Mouse (Mus musculus): ENCODE measurements around the gene 6430571L13Rik. TPM values are rescaled to one million over a fixed set of nuclear protein-coding genes. Genes with fewer than 3 reads are reported as not detected.

Gene 6430571L13Rik
- total and polyA plus RNA-seq, 3 experiments = 0.09 to 0.72 (median 0.11) TPM

DNA sequence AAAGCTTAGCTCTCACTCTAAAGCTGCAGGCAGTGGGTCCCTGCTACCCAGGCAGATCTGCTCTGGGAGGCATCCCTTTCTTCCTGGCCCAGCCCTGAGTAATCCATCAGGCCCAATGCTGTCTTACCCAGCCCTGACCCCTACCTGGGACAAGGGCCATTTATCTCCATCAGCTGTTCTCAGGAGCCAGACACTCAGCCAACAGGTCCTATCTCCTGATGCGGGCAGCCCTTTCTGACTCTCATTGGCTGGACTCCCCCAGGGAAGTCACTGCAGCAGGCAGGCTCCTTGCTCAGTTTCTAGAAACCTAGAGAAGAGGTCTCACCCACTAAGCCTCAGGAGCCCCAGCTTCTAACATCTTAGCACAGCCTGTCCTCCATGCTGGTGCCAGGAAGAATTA lies 27.9 kb downstream of the 6430571L13Rik start:
- no peak for DNase-seq (ENCODE audit: extremely low read depth)
- H3K27ac ChIP-seq (ENCODE audit: insufficient read depth, low read depth) = no peak overlapping the region
- no peak overlapping the region for H3K9ac ChIP-seq (ENCODE audit: insufficient read depth, low read depth)
- H3K27me3 ChIP-seq (replicated peaks) = peaks cover 46% of the 10 kb centered on the region
- H3K4me2 ChIP-seq (ENCODE audit: insufficient read depth, low read depth, poor library complexity, severe bottlenecking) = no peak overlapping the region
- H3K4me1 ChIP-seq (ENCODE audit: control insufficient read depth in 1 of 2, insufficient read depth in 2 of 2) = peaks cover 8 to 23% of the 10 kb centered on the region in 2 experiments
- dilution Hi-C loops (cut with MboI; ENCODE audit: extremely low pct_ligation_motif_present, extremely low pct_unique_long_range_greater_than_20kb, low sequenced_read_pairs) (no loop called here), in situ Hi-C loops (cut with MboI; ENCODE audit: low pct_ligation_motif_present, low pct_unique_long_range_greater_than_20kb, low sequenced_read_pairs) (loop anchor here (5.0 kb wide), 1 partner anchor 144 kb away; no protein-coding TSS in a partner anchor)
- H3K9me3 ChIP-seq (replicated peaks; ENCODE audit: low read length) = no peaks in the 10 kb centered on the region
- TF ChIP-seq ZNF384 (IDR thresholded peaks at IDR 0.05; ENCODE audit: low read depth, low read length) = no peak
- TF ChIP-seq HCFC1 (IDR thresholded peaks at IDR 0.05; ENCODE audit: low read depth, low read length) = no peak
- TF ChIP-seq SMC3 (IDR thresholded peaks at IDR 0.05; ENCODE audit: low read depth, low read length) = no peak
- no peak for TF ChIP-seq MAZ (IDR thresholded peaks at IDR 0.05; ENCODE audit: low read depth, low read length)
- no peak for TF ChIP-seq GABPA (IDR thresholded peaks at IDR 0.05; ENCODE audit: insufficient replicate concordance, low read depth, low read length)
- no peak for TF ChIP-seq RCOR1 (conservative IDR thresholded peaks at IDR 0.05; ENCODE audit: low read depth, low read length)
- no peak for TF ChIP-seq MAFK (IDR thresholded peaks at IDR 0.05; ENCODE audit: insufficient replicate concordance, low read length)
- no peak for TF ChIP-seq TBP (conservative IDR thresholded peaks at IDR 0.05; ENCODE audit: low read depth, low read length)
- TF ChIP-seq ZKSCAN1 (IDR thresholded peaks at IDR 0.05; ENCODE audit: borderline replicate concordance, low read depth, low read length) = no peak
- TF ChIP-seq USF2 (conservative IDR thresholded peaks at IDR 0.05; ENCODE audit: low read depth, low read length) = no peak
- no peak for TF ChIP-seq SIN3A (IDR thresholded peaks at IDR 0.05; ENCODE audit: low read length)
- no peak for TF ChIP-seq USF1 (IDR thresholded peaks at IDR 0.05; ENCODE audit: low read depth, low read length)
- TF ChIP-seq NRF1 (IDR thresholded peaks at IDR 0.05; ENCODE audit: low read depth, low read length) = no peak
- TF ChIP-seq UBTF (IDR thresholded peaks at IDR 0.05; ENCODE audit: low read depth, low read length) = no peak
- no peak for TF ChIP-seq TCF12 (IDR thresholded peaks at IDR 0.05; ENCODE audit: low read depth, low read length)
- TF ChIP-seq IRF4 (IDR thresholded peaks at IDR 0.05; ENCODE audit: low read depth, low read length) = no peak
- H3K36me3 ChIP-seq (replicated peaks in 1 of 2; ENCODE audit: control insufficient read depth in 1 of 2, insufficient read depth in 1 of 2, low read length in 1 of 2) = no peaks in the 10 kb centered on the region
- H3K79me2 ChIP-seq (replicated peaks; ENCODE audit: control insufficient read depth, extremely low read depth, insufficient read depth, poor library complexity, severe bottlenecking) = no peaks in the 10 kb centered on the region
- H3K4me3 ChIP-seq (replicated peaks in 1 of 3; ENCODE audit: low read depth in 2 of 3, low read length in 2 of 3, poor library complexity in 1 of 3) = no peak overlapping the region

DNA sequence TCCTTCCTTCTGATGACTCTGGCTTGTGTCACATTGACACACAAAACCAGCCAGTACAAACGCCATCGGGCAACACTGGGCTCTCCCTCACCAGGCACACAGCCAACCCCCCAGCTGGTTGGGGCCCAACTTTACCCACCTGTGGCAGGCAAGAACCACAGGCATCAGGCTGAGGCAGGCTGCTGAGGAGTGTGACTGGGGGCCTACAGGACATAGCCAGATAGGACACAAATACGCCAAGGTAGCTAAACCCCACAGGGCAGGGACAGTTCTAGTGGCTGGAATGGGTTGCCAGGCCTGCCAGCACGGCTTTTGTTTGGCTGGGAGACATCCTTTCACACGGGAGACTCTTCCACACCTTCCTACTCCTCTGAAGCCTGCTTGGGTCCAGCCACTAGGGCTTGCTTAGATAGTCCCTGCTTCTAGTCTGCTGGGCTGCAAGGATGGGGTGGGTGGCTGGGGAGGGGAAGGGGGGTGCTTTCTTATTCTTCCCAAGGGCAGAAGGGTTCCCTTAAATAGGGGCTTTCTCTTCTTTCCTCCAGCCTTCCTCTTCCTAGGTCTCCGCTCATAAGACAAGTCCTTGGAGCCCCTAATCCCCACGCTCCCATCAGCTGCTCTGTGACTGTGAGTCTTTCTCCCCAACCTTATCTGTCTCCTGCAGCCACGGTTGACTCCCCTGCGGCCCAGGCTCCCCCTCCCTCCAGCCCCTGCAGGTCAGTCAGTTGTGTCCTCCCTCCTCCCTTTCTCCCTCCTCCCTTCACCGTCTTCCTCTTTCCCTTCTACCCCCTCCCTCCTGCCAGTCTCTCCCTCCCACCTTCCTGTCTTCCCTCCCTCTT lies 29.1 kb downstream of the 6430571L13Rik start:
- no peaks in the 10 kb centered on the region for H3K9me3 ChIP-seq (replicated peaks; ENCODE audit: low read length)
- no peak overlapping the region for H3K4me2 ChIP-seq (ENCODE audit: insufficient read depth, low read depth, poor library complexity, severe bottlenecking)
- H3K4me1 ChIP-seq (ENCODE audit: control insufficient read depth in 1 of 2, insufficient read depth in 2 of 2) = peaks cover 8 to 23% of the 10 kb centered on the region in 2 experiments
- H3K27ac ChIP-seq (ENCODE audit: insufficient read depth, low read depth) = no peak overlapping the region
- H3K9ac ChIP-seq (ENCODE audit: insufficient read depth, low read depth) = no peak overlapping the region
- H3K4me3 ChIP-seq (replicated peaks in 1 of 3; ENCODE audit: low read depth in 2 of 3, low read length in 2 of 3, poor library complexity in 1 of 3) = no peak overlapping the region
- dilution Hi-C loops (cut with MboI; ENCODE audit: extremely low pct_ligation_motif_present, extremely low pct_unique_long_range_greater_than_20kb, low sequenced_read_pairs) (no loop called here), in situ Hi-C loops (cut with MboI; ENCODE audit: low pct_ligation_motif_present, low pct_unique_long_range_greater_than_20kb, low sequenced_read_pairs) (loop anchor here (5.0 kb wide), 1 partner anchor 143 kb away; no protein-coding TSS in a partner anchor)
- no peaks in the 10 kb centered on the region for H3K36me3 ChIP-seq (replicated peaks in 1 of 2; ENCODE audit: control insufficient read depth in 1 of 2, insufficient read depth in 1 of 2, low read length in 1 of 2)
- no peaks in the 10 kb centered on the region for H3K79me2 ChIP-seq (replicated peaks; ENCODE audit: control insufficient read depth, extremely low read depth, insufficient read depth, poor library complexity, severe bottlenecking)
- H3K27me3 ChIP-seq (replicated peaks) = peaks cover 38% of the 10 kb centered on the region
- no peak for DNase-seq (ENCODE audit: extremely low read depth)
- TF ChIP-seq USF1 (IDR thresholded peaks at IDR 0.05; ENCODE audit: low read depth, low read length) (no peak), RCOR1 (conservative IDR thresholded peaks at IDR 0.05; ENCODE audit: low read depth, low read length) (no peak), MAX (IDR thresholded peaks at IDR 0.05; ENCODE audit: low read length) (no peak), NRF1 (IDR thresholded peaks at IDR 0.05; ENCODE audit: low read depth, low read length) (no peak), ELF1 (IDR thresholded peaks at IDR 0.05; ENCODE audit: low read depth, low read length) (no peak), UBTF (IDR thresholded peaks at IDR 0.05; ENCODE audit: low read depth, low read length) (no peak), HCFC1 (IDR thresholded peaks at IDR 0.05; ENCODE audit: low read depth, low read length) (no peak), POLR2A (IDR thresholded peaks at IDR 0.05; ENCODE audit: low read depth, low read length) (no peak), NELFE (IDR thresholded peaks at IDR 0.05; ENCODE audit: low read depth, low read length) (no peak), MEF2A (IDR thresholded peaks at IDR 0.05; ENCODE audit: borderline replicate concordance, low read depth, low read length) (no peak), ZMIZ1 (IDR thresholded peaks at IDR 0.05; ENCODE audit: low read depth, low read length) (no peak), SMC3 (IDR thresholded peaks at IDR 0.05; ENCODE audit: low read depth, low read length) (no peak), KAT2A (IDR thresholded peaks at IDR 0.05; ENCODE audit: insufficient replicate concordance, low read length) (no peak), EP300 (IDR thresholded peaks at IDR 0.05; ENCODE audit: low read length) (no peak), CHD1 (IDR thresholded peaks at IDR 0.05; ENCODE audit: low read depth, low read length) (no peak), BHLHE40 (IDR thresholded peaks at IDR 0.05; ENCODE audit: low read depth, low read length) (no peak), MAZ (IDR thresholded peaks at IDR 0.05; ENCODE audit: low read depth, low read length) (no peak)

Data from CH12.LX (cell line).